9 mouse cellular contexts compared by ENCODE assay signal in the genomic region with DNA sequence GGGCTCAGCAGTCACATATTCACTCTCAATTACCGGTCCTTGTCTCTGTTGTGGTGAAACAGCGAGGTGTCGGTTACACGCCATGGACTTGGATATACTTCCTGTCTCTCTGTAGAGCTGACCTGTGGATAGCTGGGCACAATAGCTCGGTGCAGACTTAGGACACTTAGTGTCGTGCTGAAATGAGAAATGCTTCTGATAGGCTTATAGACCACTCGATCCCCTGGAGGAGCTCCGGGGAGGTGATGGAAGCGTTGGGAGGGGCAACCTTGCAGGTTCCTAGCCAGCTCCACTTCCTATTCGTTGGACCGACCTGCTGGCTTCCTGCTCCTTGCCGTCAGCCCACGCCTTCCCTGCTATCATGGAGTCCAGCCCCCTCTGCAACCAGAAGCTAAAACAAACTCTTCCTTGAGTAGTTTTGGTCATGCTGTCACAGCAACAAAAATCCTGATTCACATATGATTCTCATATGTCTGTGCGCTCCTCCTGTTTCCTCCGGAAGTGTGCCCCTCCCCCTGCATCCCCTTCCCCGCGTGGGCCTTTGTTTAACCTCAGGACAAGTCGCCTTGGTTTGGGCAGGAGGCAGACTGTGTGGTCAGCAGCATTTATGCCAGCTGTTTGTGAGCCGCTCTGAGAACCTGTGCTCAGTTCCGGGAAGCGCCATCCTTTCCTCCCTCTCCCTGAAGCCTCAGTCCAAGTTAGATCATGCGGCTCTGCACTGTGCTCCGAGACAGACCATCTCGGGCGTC. TPM values are rescaled to one million over a fixed set of nuclear protein-coding genes. Genes with fewer than 3 reads are reported as not detected.
DNase-seq lines count a peak whose midpoint lies in the region; ATAC-seq and TF ChIP-seq lines count a peak whose summit lies in the region.
"Had no signal": no experiment of that assay in that cellular context is flagged by ENCODE, and none has a peak within 500 bp of the region (broad histone marks: within the 10 kb centered on the region; RNA-seq: fewer than 3 reads in every experiment).

No protein-coding gene starts in this region.

- TF ChIP-seq CTCF in lung, adult 2 months (IDR thresholded peaks at IDR 0.05; ENCODE audit: insufficient read depth, low read length): no peak
- no peak for TF ChIP-seq CTCF in intestine, postnatal 0 days (IDR thresholded peaks at IDR 0.05; ENCODE audit: low read depth)

- H3K27ac ChIP-seq in embryonic facial prominence, embryonic 12.5 days: peak overlapping the region; percentile 18; the same call in 1 of the 2 replicates
- H3K27ac ChIP-seq in intestine, postnatal 0 days (ENCODE audit: low read depth, low read length): no peak overlapping the region
- H3K27ac ChIP-seq in neural tube, embryonic 13.5 days (replicated peaks): no peak overlapping the region
- H3K27ac ChIP-seq in forebrain, embryonic 14.5 days (ENCODE audit: low read depth, low read length): no peak overlapping the region

- WGBS in lung, adult 2 months: 15% methylated on average over 25 of the region's 25 CpGs
- 42% methylated on average over 25 of the region's 25 CpGs for WGBS in embryonic facial prominence, embryonic 12.5 days
- WGBS in intestine, postnatal 0 days: 45% methylated on average over 25 of the region's 25 CpGs
- WGBS in neural tube, embryonic 13.5 days: 52% methylated on average over 25 of the region's 25 CpGs
- 57% methylated on average over 25 of the region's 25 CpGs for WGBS in forebrain, embryonic 14.5 days

- DNase-seq in lung, adult 2 months: no peak
- DNase-seq in lung, postnatal 25 days (ENCODE audit: low spot score): no peak
- no peak for DNase-seq in cerebellum, postnatal 4 days (ENCODE audit: low spot score in 2 of 2)
- DNase-seq in layer of hippocampus, postnatal 25 days (ENCODE audit: extremely low spot score in 1 of 2, low spot score in 1 of 2): no peak
- no peak for DNase-seq in forebrain, embryonic 14.5 days (ENCODE audit: low spot score)

- H3K9ac ChIP-seq in embryonic facial prominence, embryonic 12.5 days: no peak overlapping the region
- H3K9ac ChIP-seq in intestine, postnatal 0 days (ENCODE audit: low read depth, low read length): no peak overlapping the region
- no peak overlapping the region for H3K9ac ChIP-seq in neural tube, embryonic 13.5 days
- no peak overlapping the region for H3K9ac ChIP-seq in forebrain, embryonic 14.5 days (ENCODE audit: low read length)

- no peaks in the 10 kb centered on the region for H3K36me3 ChIP-seq in embryonic facial prominence, embryonic 12.5 days
- no peaks in the 10 kb centered on the region for H3K36me3 ChIP-seq in intestine, postnatal 0 days (ENCODE audit: control insufficient read depth, insufficient read depth)
- H3K36me3 ChIP-seq in neural tube, embryonic 13.5 days: no peaks in the 10 kb centered on the region
- no peaks in the 10 kb centered on the region for H3K36me3 ChIP-seq in forebrain, embryonic 14.5 days (ENCODE audit: control insufficient read depth, insufficient read depth, low read length)

- H3K4me3 ChIP-seq in lung, adult 2 months (replicated peaks; ENCODE audit: extremely low read depth, low read depth, low read length): peak overlapping the region; percentile 40
- no peak overlapping the region for H3K4me3 ChIP-seq in embryonic facial prominence, embryonic 12.5 days
- no peak overlapping the region for H3K4me3 ChIP-seq in intestine, postnatal 0 days (ENCODE audit: low read depth, low read length)
- H3K4me3 ChIP-seq in neural tube, embryonic 13.5 days: no peak overlapping the region
- H3K4me3 ChIP-seq in forebrain, embryonic 14.5 days (ENCODE audit: low read depth, low read length): no peak overlapping the region

- no peaks in the 10 kb centered on the region for H3K9me3 ChIP-seq in embryonic facial prominence, embryonic 12.5 days
- H3K9me3 ChIP-seq in intestine, postnatal 0 days (ENCODE audit: control insufficient read depth): no peaks in the 10 kb centered on the region
- no peaks in the 10 kb centered on the region for H3K9me3 ChIP-seq in neural tube, embryonic 13.5 days
- no peaks in the 10 kb centered on the region for H3K9me3 ChIP-seq in forebrain, embryonic 14.5 days (replicated peaks; ENCODE audit: control insufficient read depth, low read length)

- 0 out of 2 replicates have a peak, but pooled peaks cover 2% of the 10 kb centered on the region for H3K4me1 ChIP-seq in lung, adult 2 months (ENCODE audit: control insufficient read depth, insufficient read depth, low read length)
- H3K4me1 ChIP-seq in embryonic facial prominence, embryonic 12.5 days: peaks cover 35% of the 10 kb centered on the region
- H3K4me1 ChIP-seq in intestine, postnatal 0 days (replicated peaks; ENCODE audit: control insufficient read depth, insufficient read depth, low read length): 0 out of 2 replicates have a peak, but pooled peaks cover 4% of the 10 kb centered on the region
- H3K4me1 ChIP-seq in neural tube, embryonic 13.5 days (replicated peaks): peaks cover 44% of the 10 kb centered on the region
- peaks cover 20% of the 10 kb centered on the region for H3K4me1 ChIP-seq in forebrain, embryonic 14.5 days (ENCODE audit: control insufficient read depth, insufficient read depth, low read length)

- H3K4me2 ChIP-seq in embryonic facial prominence, embryonic 12.5 days (replicated peaks): peak overlapping the region; percentile 35
- H3K4me2 ChIP-seq in intestine, postnatal 0 days (replicated peaks; ENCODE audit: low read depth): peak overlapping the region; percentile 55
- peak overlapping the region; percentile 25 for H3K4me2 ChIP-seq in neural tube, embryonic 13.5 days
- no peak overlapping the region for H3K4me2 ChIP-seq in forebrain, embryonic 14.5 days (ENCODE audit: low read length)

- no peak for ATAC-seq in embryonic facial prominence, embryonic 12.5 days (ENCODE audit: insufficient number of reproducible peaks, insufficient read depth, low FRiP score, low TSS enrichment)
- no peak for ATAC-seq in intestine, postnatal 0 days
- no peak for ATAC-seq in neural tube, embryonic 13.5 days (ENCODE audit: low read depth)
- ATAC-seq in forebrain, embryonic 14.5 days: no peak
- ATAC-seq: forebrain, embryonic 16.5 days had no signal

- TF ChIP-seq POLR2A in lung, adult 2 months (IDR thresholded peaks at IDR 0.05; ENCODE audit: borderline replicate concordance, extremely low read depth, low read depth, low read length): no peak

- no peaks in the 10 kb centered on the region; the same call in 1 of the 2 replicates for H3K27me3 ChIP-seq in embryonic facial prominence, embryonic 12.5 days
- H3K27me3 ChIP-seq in intestine, postnatal 0 days (replicated peaks; ENCODE audit: control insufficient read depth, insufficient read depth, low read length): no peaks in the 10 kb centered on the region
- H3K27me3 ChIP-seq in neural tube, embryonic 13.5 days: no peaks in the 10 kb centered on the region
- H3K27me3 ChIP-seq in forebrain, embryonic 14.5 days (replicated peaks; ENCODE audit: control insufficient read depth, insufficient read depth, low read length): no peaks in the 10 kb centered on the region

RNA-seq across cellular contexts. Expression of a gene that starts 11.8 kb away (rescaled TPM):
- 0.07 and 0.12 TPM in 2 replicates for polyA plus RNA-seq in lung, adult 2 months (2012; rRNA removed)
- 0.46 and 0.47 TPM in 2 replicates for polyA plus RNA-seq in embryonic facial prominence, embryonic 12.5 days (2016; fragmentation: Nextera tagmentation; extraction: Ambion mirVana)
- 0.13 TPM in 1 of 2 replicates, not detected in the other for polyA plus RNA-seq in intestine, postnatal 0 days (2015; fragmentation: Nextera tagmentation; extraction: Ambion mirVana)
- polyA plus RNA-seq in neural tube, embryonic 13.5 days (2015; fragmentation: Nextera tagmentation; extraction: Ambion mirVana): 1.0 and 1.6 TPM in 2 replicates
- 1 to 10 TPM in 1 of 2 experiments, under 1 TPM in 1; 0.92 to 1.6 TPM for total RNA-seq in layer of hippocampus, postnatal 25 days (2021)
- 0.85 and 1.1 TPM in 2 replicates for polyA plus RNA-seq in forebrain, embryonic 14.5 days (2014; fragmentation: Nextera tagmentation; extraction: Ambion mirVana)
